Mouse (Mus musculus) kidney, adult 2 months (tissue): Measurements from ENCODE around the gene Hibch.

Experiments used
- CTCF ChIP-seq: fragments of 200-500 bp; conservative IDR thresholded peaks from 2 replicates; pipeline ENCODE4 v1.5.1; 2011; ENCODE audit warnings: low read depth, mild to moderate bottlenecking, control low read depth, low read length, moderate library complexity, mixed read lengths; ENCODE audit not compliant: insufficient read depth, insufficient read length
- POLR2A ChIP-seq: fragments of 200-500 bp; IDR thresholded peaks from one replicate; pipeline ENCODE4 v1.6.1; 2011; ENCODE audit warnings: low read depth, low read length, control low read depth

GRCm38 (mm10) chr1:52802406-52802975, 42.2 kb upstream of the Hibch start:
- TF ChIP-seq CTCF, result no peak
- TF ChIP-seq POLR2A, result no peak
